Mouse (Mus musculus) hematopoietic multipotent progenitor cell, adult 10-12 weeks (in vitro differentiated cells): ENCODE data around the gene Uhrf2. TPM values are rescaled to one million over a fixed set of nuclear protein-coding genes. Genes with fewer than 3 reads are reported as not detected.

Source experiments
- polyA plus RNA-seq: library from polyadenylated mRNA; stranded (reverse); fragments of >175 nt; gene quantifications from 2 replicates; pipeline ENCODE4 v1.2.3, GENCODE M21; 2012; ENCODE audit warnings: low replicate concordance

Uhrf2 gene
- 9.5 and 24.6 TPM in 2 replicates for polyA plus RNA-seq

DNA sequence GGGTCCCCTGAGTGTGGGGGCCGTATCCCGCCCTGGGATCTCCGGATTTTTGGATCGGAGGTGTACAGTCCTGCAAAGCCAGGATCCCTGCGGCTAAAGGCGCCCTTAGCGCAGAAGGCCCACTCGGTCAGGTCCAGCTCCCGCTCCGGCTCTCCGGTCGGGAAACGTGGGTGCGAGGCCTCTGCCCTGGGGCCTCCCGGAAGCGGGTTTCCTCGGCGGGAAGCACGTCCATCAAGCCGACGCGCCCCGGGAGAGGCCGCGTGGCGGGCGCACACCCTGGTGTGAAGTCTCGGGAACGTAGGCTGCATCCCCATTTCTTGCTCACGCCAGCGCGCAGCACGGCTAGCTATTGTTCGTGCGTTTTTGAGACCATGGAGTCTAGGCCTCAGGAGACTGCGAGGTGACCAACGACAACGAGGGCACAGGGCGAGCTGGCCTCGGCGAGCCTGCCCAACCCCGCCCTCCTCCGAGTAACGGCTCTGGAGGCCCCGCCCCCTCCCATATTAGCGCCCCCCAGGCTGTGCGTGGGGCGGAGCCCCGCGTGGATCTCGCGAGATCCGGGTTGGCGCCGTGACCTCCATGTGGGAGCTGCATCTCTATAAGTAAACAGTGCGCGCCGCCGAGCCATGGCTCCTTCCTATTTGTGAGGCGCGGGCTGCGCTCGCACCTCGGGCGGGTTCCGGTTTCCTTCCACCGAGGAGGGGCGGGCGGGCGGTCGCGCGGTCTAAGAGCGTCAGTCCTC is at the start of gene Uhrf2:
Gene Uhrf2 (plus strand): TSS at position 620 of the 742 bp plus-strand sequence.

GRCm38 (mm10) chr19:30003621-30004020 is 26.7 kb upstream of the Uhrf2 start, which contains the start of gene Trpd52l3:
Gene Trpd52l3, plus strand, starts transcription at chr19:30003790.

Other genes starting within 250 kb of the Uhrf2 start
- gene 9930021J03Rik, start 224.5 kb upstream of the Uhrf2 start, polyA plus RNA-seq, result 2.7 and 3.2 TPM in 2 replicates
- 0.49 and 4.4 TPM in 2 replicates for gene Ranbp6, start 217.5 kb upstream of the Uhrf2 start, polyA plus RNA-seq
- not detected in 2 replicates for gene Il33, start 105.4 kb upstream of the Uhrf2 start, polyA plus RNA-seq
- gene Trpd52l3, start 26.7 kb upstream of the Uhrf2 start, polyA plus RNA-seq, result not detected in 2 replicates
- gene Gldc, start 144.9 kb downstream of the Uhrf2 start, polyA plus RNA-seq, result not detected in 2 replicates
- not detected in 2 replicates for gene Mbl2, start 202.4 kb downstream of the Uhrf2 start, polyA plus RNA-seq